Mouse (Mus musculus): ENCODE results near the gene Mpp5. TPM values are rescaled to one million over a fixed set of nuclear protein-coding genes. Genes with fewer than 3 reads are reported as not detected.

Mpp5 gene
- polyA plus RNA-seq, 1 experiment from 2014 or later: 12.9 TPM

DNA sequence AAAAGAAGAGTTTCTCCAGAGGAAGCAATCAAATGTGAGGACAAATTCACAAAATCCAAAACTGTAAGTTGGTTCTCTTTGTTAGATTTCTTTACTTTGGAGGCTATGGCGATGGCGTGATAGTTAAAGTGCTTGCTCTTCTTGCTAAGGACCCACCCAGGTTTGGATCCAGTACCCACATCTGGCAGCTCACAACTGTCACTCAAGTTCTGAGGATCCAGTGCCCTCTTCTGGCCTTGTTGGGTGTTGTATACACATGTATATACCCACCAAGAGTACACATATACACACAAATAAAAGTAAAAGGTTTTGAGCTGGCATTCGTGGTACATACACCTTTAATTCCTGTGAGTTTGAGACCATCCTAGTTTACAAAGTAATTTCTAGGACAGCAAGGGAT lies 125.9 kb downstream of the Mpp5 start:
- H3K36me3 ChIP-seq (ENCODE audit: control insufficient read depth, insufficient read depth, low read length): peaks cover 17% of the 10 kb centered on the region; the same call in 1 of the 2 replicates
- no peak for TF ChIP-seq EP300 (optimal IDR thresholded peaks at IDR 0.05)
- peak; percentile 32 for TF ChIP-seq CTCF (IDR thresholded peaks at IDR 0.05; ENCODE audit: low read depth)
- no peak overlapping the region for H3K27ac ChIP-seq (replicated peaks)
- no peak overlapping the region for H3K9ac ChIP-seq (ENCODE audit: low read length)
- H3K27me3 ChIP-seq (ENCODE audit: control insufficient read depth, insufficient read depth, low read length): no peaks in the 10 kb centered on the region
- no peak overlapping the region for H3K4me2 ChIP-seq (replicated peaks; ENCODE audit: low read depth)
- WGBS: 95% methylated on average over 3 of the region's 3 CpGs
- ATAC-seq (ENCODE audit: low FRiP score, low TSS enrichment): no peak
- DNase-seq (ENCODE audit: low spot score): no peak
- no peaks in the 10 kb centered on the region for H3K4me1 ChIP-seq (replicated peaks; ENCODE audit: control insufficient read depth, insufficient read depth)
- H3K9me3 ChIP-seq (ENCODE audit: control insufficient read depth, low read length): no peaks in the 10 kb centered on the region
- no peak overlapping the region for H3K4me3 ChIP-seq (ENCODE audit: low read depth, low read length)

DNA sequence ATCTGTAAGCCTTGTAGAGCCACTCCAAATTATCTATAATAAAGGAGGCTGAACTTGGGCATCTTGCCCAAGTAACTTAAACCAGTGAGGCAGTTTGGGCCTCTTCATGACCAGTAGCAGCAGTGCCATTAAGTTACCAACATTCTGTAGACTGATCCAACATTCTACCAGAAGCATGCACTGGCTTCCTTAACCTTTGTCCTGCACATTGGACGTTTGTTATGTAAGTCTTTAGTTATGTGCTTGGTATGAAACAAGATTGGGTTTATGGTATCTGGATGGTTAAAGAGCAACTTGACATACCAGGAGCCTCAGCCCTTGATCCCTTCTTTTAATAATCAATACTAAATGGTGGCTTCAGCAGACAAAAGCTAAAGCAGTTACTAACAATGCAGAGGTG lies 141.4 kb downstream of the Mpp5 start:
- Histone ChIP-seq H3K36me3 (ENCODE audit: control insufficient read depth, insufficient read depth, low read length) (no peaks in the 10 kb centered on the region; the same call in 1 of the 2 replicates), H3K4me2 (replicated peaks; ENCODE audit: low read depth) (no peak overlapping the region), H3K27me3 (ENCODE audit: control insufficient read depth, insufficient read depth, low read length) (no peaks in the 10 kb centered on the region), H3K27ac (replicated peaks) (no peak overlapping the region), H3K9ac (ENCODE audit: low read length) (no peak overlapping the region), H3K4me1 (replicated peaks; ENCODE audit: control insufficient read depth, insufficient read depth) (no peaks in the 10 kb centered on the region), H3K4me3 (ENCODE audit: low read depth, low read length) (no peak overlapping the region), H3K9me3 (ENCODE audit: control insufficient read depth, low read length) (no peaks in the 10 kb centered on the region)
- TF ChIP-seq EP300 (optimal IDR thresholded peaks at IDR 0.05): no peak
- TF ChIP-seq CTCF (IDR thresholded peaks at IDR 0.05; ENCODE audit: low read depth): no peak
- 42% methylated on average over 1 of the region's 1 CpGs for WGBS
- DNase-seq (ENCODE audit: low spot score) (no peak), ATAC-seq (ENCODE audit: low FRiP score, low TSS enrichment) (no peak)

Other genes starting within 250 kb of the Mpp5 start
- gene Fam71d, start 57.4 kb upstream of the Mpp5 start, polyA plus RNA-seq (2015; fragmentation: Nextera tagmentation; extraction: Ambion mirVana): not detected in 2 replicates
- gene Atp6v1d, start 112.7 kb downstream of the Mpp5 start, polyA plus RNA-seq (2015; fragmentation: Nextera tagmentation; extraction: Ambion mirVana): 72.1 and 76.5 TPM in 2 replicates
- 132 and 145 TPM in 2 replicates for gene Eif2s1, start 112.9 kb downstream of the Mpp5 start, polyA plus RNA-seq (2015; fragmentation: Nextera tagmentation; extraction: Ambion mirVana)
- gene Plek2, start 158.1 kb downstream of the Mpp5 start, polyA plus RNA-seq (2015; fragmentation: Nextera tagmentation; extraction: Ambion mirVana): 42.6 and 50.2 TPM in 2 replicates

Data from stomach, postnatal 0 days (tissue).